Mouse (Mus musculus) liver, postnatal 0 days (tissue): ENCODE data around the gene Sf3a2. TPM values are rescaled to one million over a fixed set of nuclear protein-coding genes. Genes with fewer than 3 reads are reported as not detected.

Source experiments
- ATAC-seq: fragments of 200-750 bp; cut with Nextera tagmentation; 2 replicates; pipeline ENCODE4 v1.8.0; 2017; ENCODE audit warnings: mild to moderate bottlenecking, moderate library complexity
- DNase-seq: peaks from one replicate; pipeline ENCODE4 v3.0.0-alpha.2; 2016
- H3K27ac ChIP-seq: fragments of 300-500 bp; sonication (generic); 2 replicates; pipeline ENCODE4 v1.5.1; 2014; ENCODE audit warnings: antibody characterized with exemption, moderate library complexity, mild to moderate bottlenecking, low read depth
- H3K27me3 ChIP-seq: fragments of 300-500 bp; sonication (generic); 2 replicates; pipeline ENCODE4 v1.6.1; 2014; ENCODE audit warnings: low read length, control low read depth, mixed read lengths; ENCODE audit not compliant: insufficient read depth
- H3K36me3 ChIP-seq: fragments of 300-500 bp; sonication (generic); replicated peaks from 2 replicates; pipeline ENCODE4 v1.6.1; 2014; ENCODE audit warnings: mild to moderate bottlenecking, control low read depth, low read length, moderate library complexity, mixed read lengths; ENCODE audit not compliant: insufficient read depth
- H3K4me1 ChIP-seq: fragments of 300-500 bp; sonication (generic); 2 replicates; pipeline ENCODE4 v1.6.1; 2014; ENCODE audit warnings: antibody characterized with exemption, mild to moderate bottlenecking, control low read depth; ENCODE audit not compliant: insufficient read depth
- H3K4me2 ChIP-seq: fragments of 300-500 bp; sonication (generic); 2 replicates; pipeline ENCODE4 v1.6.1; 2014; ENCODE audit warnings: low read depth, mild to moderate bottlenecking, low read length, moderate library complexity, mixed read lengths
- H3K4me3 ChIP-seq: fragments of 300-500 bp; sonication (generic); 2 replicates; pipeline ENCODE4 v1.5.1; 2014; ENCODE audit warnings: low read depth, low read length
- H3K9ac ChIP-seq: fragments of 300-500 bp; sonication (generic); replicated peaks from 2 replicates; pipeline ENCODE4 v1.6.1; 2014; ENCODE audit warnings: mild to moderate bottlenecking, moderate library complexity
- H3K9me3 ChIP-seq: fragments of 300-500 bp; sonication (generic); 2 replicates; pipeline ENCODE4 v1.6.1; 2016; ENCODE audit warnings: mild to moderate bottlenecking, control low read depth, low read length, mixed read lengths
- CTCF ChIP-seq: sonication (generic); IDR thresholded peaks from 2 replicates; pipeline ENCODE4 v1.5.1; 2016; ENCODE audit warnings: antibody characterized with exemption, low read depth
- EP300 ChIP-seq: IDR thresholded peaks from 2 replicates; pipeline ENCODE4 v1.6.1; 2016; ENCODE audit warnings: antibody characterized with exemption, low read depth, mild to moderate bottlenecking
- WGBS: fragments of 180-500 bp; shearing (Covaris S2); extraction: QIAGEN DNeasy Blood & Tissue Kit; methylation state at CpG from one replicate; pipeline ENCODE4 v1.1.7; 2014; ENCODE audit not compliant: insufficient replicate concordance; 5-methylcytosine and 5-hydroxymethylcytosine counted together
- polyA plus RNA-seq: library from polyadenylated mRNA; unstranded; fragments of >200 nt; fragmentation: Nextera tagmentation; extraction: Ambion mirVana; gene quantifications from 2 replicates; pipeline ENCODE4 v1.2.1, GENCODE M21; 2015

The Sf3a2 gene
- polyA plus RNA-seq, 1 experiment from 2014 or later = 20.9 TPM

DNA sequence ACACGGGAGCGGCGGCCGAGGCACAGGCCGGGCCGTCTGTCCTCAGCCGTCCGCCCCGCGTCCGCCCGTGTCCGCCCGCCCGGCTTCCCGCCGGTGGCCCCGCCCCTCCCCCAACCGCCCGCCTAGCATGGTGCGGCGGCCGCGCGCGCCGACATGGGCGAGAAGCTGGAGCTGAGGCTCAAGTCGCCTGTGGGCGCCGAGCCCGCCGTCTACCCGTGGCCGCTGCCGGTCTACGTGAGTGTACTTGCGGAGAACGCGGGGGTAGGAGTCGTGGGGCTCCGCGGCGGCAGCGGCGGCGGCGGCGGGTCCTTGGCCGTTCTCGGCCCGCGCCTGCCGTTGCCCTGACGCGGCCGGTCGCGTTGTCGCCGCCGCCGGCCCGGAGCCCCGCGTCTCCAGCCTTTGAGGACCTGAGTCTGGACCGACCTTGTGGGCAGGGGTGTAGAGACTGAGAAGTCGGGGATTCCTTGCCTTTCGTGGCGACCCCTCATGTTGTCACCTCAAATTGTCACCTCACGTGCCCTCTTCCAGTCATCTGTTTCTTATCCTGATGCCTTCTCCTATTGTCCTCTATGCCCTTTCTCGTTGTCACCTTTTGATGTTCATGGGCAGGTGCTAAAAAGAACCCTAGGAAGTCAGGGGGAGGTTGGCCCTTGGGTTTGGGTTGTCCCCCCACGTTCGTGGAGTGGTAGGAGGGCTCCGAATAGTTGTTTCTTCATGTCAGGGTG is 42.5 kb upstream of the Sf3a2 start:
- under 1% methylated on average over 34 of the region's 75 CpGs for WGBS
- Histone ChIP-seq H3K27ac (peak overlapping the region; percentile 91), H3K4me1 (peaks cover 57% of the 10 kb centered on the region), H3K27me3 (no peaks in the 10 kb centered on the region), H3K4me2 (peak overlapping the region; percentile 91), H3K9ac (peak overlapping the region; percentile 98), H3K4me3 (peak overlapping the region; percentile 99), H3K9me3 (no peaks in the 10 kb centered on the region), H3K36me3 (no peaks in the 10 kb centered on the region)
- DNase-seq = no peak
- TF ChIP-seq EP300 = no peak
- no peak for TF ChIP-seq CTCF
- peak; percentile 48 for ATAC-seq

DNA sequence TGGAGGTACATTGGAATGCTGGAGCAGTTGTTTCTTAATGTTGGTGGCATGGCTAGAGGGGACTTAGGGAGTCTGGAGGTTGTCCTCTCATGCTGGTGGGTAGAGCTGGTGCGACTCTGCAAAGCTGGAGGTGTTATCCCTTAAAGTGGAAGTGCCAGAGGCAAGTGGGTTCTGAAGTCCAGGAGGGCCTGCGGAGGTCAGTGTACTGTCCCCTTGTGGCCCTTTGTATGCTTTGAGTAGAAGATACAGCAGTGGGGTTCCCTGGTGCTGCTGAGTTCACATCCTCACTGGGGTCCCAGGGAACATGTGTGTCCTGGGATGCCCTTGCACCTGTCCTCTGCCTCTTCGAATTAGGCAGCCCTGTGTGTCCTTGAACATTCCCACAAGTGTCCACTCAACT is 41.9 kb upstream of the Sf3a2 start:
- peak; percentile 28 for DNase-seq
- peak overlapping the region; percentile 99 for H3K4me3 ChIP-seq
- peak overlapping the region; percentile 91 for H3K4me2 ChIP-seq
- no peak for TF ChIP-seq EP300
- peak; percentile 45; the same call in 1 of the 2 replicates for TF ChIP-seq CTCF
- no peak for ATAC-seq
- peak overlapping the region; percentile 91; the same call in 1 of the 2 replicates for H3K27ac ChIP-seq
- peak overlapping the region; percentile 98 for H3K9ac ChIP-seq
- 24% methylated on average over 3 of the region's 3 CpGs for WGBS
- no peaks in the 10 kb centered on the region for H3K27me3 ChIP-seq
- no peaks in the 10 kb centered on the region for H3K9me3 ChIP-seq
- peaks cover 61% of the 10 kb centered on the region for H3K4me1 ChIP-seq
- no peaks in the 10 kb centered on the region for H3K36me3 ChIP-seq

DNA sequence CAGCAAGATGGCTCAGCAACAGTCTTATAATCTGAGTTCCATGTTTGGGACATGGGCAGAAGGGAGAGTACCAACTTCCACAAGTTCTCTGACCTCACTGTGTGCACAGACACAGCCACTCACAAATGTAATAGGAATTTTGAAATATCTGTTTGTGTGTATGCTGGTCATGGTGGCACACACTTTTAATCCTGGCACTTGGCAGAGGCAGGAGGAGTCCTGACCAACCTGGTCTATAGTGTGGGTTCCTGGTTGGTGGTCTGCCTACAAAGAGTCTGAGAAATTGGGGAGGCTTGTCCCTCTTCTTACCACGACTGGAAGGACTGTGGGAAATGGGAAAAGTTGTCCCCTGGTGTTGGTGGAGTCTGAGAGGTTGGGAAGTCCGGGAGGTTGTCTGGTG is 41.5 kb upstream of the Sf3a2 start:
- no peaks in the 10 kb centered on the region for H3K9me3 ChIP-seq
- no peak for TF ChIP-seq EP300
- H3K36me3 ChIP-seq = no peaks in the 10 kb centered on the region
- no peaks in the 10 kb centered on the region for H3K27me3 ChIP-seq
- ATAC-seq (no peak), DNase-seq (no peak)
- H3K4me2 ChIP-seq = peak overlapping the region; percentile 91
- peak overlapping the region; percentile 98 for H3K9ac ChIP-seq
- H3K4me3 ChIP-seq = peak overlapping the region; percentile 99
- H3K27ac ChIP-seq = no peak overlapping the region
- peaks cover 60% of the 10 kb centered on the region for H3K4me1 ChIP-seq
- 62% methylated on average over 2 of the region's 2 CpGs for WGBS

DNA sequence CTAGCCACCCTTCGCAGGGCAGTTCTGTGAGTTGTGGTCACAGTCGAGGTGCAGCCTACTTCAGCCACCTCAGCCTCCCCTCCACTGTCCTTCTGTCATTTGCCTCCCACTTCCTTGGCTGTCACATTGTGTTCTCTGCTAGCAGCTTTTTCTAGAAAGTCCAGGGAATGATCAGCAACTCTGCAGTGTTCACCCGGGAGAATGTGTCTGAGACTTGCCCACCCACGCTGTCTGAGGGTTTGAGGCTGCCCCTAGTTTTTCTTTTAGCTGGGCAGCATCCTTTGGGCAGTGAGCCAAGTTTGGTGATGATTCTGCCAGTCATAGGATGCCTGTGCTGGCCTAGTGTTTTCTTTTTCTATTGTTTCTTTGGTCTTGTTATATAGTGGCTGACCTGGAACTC is 41.0 kb upstream of the Sf3a2 start:
- Histone ChIP-seq H3K4me1 (peaks cover 60% of the 10 kb centered on the region), H3K9me3 (no peaks in the 10 kb centered on the region), H3K27ac (0 out of 2 replicates have a peak overlapping the region, but pooled peaks have one; percentile 2), H3K36me3 (no peaks in the 10 kb centered on the region), H3K4me3 (peak overlapping the region; percentile 99; the same call in 1 of the 2 replicates), H3K9ac (0 out of 2 replicates have a peak overlapping the region, but pooled peaks have one; percentile 1), H3K4me2 (peak overlapping the region; percentile 91), H3K27me3 (no peaks in the 10 kb centered on the region)
- no peak for TF ChIP-seq EP300
- TF ChIP-seq CTCF = no peak
- WGBS = 67% methylated on average over 4 of the region's 4 CpGs
- no peak for DNase-seq
- ATAC-seq = no peak

DNA sequence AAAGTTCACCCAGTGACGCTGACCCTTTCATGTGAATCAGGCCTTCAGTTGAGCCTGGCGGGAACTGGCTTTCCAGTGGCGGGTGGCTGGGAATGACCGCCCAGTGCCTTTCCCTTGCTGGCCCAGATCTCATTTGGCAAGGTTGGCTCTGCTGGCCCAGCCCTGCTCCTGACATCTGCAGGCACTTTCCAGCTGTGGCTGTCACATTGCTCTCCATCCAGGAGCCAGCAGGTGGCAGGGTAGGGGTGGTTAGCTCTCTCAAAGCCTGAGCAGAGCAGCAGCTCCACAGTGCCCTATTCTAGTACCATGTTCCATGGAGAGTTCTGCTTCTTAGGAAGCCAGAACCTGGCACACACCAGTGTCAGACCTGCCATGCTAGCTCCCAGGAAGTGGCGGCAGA is 40.3 kb upstream of the Sf3a2 start:
- Histone ChIP-seq H3K4me1 (peaks cover 55% of the 10 kb centered on the region), H3K9me3 (no peaks in the 10 kb centered on the region), H3K36me3 (no peaks in the 10 kb centered on the region), H3K9ac (no peak overlapping the region), H3K27me3 (no peaks in the 10 kb centered on the region), H3K27ac (no peak overlapping the region), H3K4me2 (peak overlapping the region; percentile 91), H3K4me3 (no peak overlapping the region)
- ATAC-seq (peak; percentile 54), DNase-seq (peak; percentile 84)
- WGBS = 42% methylated on average over 5 of the region's 5 CpGs
- no peak for TF ChIP-seq EP300
- TF ChIP-seq CTCF = peak; percentile 87

DNA sequence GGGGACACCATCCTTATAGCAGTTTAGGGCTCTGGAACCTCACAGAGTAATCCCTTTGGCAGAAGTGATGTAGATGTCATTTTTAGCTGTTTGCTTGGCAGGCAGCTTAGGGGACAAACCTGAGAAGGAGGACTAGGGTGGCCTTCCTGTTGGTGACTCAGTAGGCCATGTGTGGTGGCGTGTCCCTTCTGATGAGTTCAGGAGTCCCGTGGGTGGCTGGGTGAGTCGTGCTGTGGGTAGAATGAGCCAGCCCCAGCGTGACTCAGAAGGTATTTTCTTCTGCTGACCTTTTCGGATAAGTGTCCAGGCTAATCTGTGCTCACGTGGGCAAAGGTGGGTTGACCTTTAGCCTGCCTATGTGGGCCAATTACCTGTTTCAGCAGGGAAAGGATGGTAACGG is 39.3 kb upstream of the Sf3a2 start:
- no peaks in the 10 kb centered on the region for H3K27me3 ChIP-seq
- ATAC-seq (no peak), DNase-seq (no peak)
- H3K36me3 ChIP-seq = no peaks in the 10 kb centered on the region
- H3K27ac ChIP-seq = no peak overlapping the region
- no peaks in the 10 kb centered on the region for H3K9me3 ChIP-seq
- peaks cover 58% of the 10 kb centered on the region for H3K4me1 ChIP-seq
- no peak overlapping the region for H3K4me2 ChIP-seq
- no peak overlapping the region for H3K9ac ChIP-seq
- H3K4me3 ChIP-seq = no peak overlapping the region
- no peak for TF ChIP-seq EP300
- TF ChIP-seq CTCF = no peak
- WGBS = 57% methylated on average over 7 of the region's 7 CpGs
